In the genomic region with DNA sequence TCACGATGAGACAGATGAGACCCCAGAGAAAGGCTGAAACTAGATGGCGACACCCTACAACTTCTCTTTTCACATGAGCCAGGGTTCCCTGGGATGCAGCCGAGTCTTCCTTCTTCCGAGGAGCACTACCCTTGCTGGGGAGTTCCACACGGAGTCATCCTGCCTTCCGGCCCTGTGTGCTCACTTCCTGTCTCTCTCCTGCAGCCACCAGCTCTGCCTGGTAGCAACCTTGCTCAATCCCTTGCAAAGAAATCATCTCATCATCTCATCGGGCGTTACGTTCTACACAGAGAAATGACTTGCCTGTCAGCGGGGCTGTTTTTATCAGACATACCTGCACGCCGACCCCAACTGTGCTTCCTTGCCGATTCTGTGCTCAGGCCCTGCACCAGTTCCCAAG, we compare ENCODE assay signal across 33 mouse cellular contexts. TPM values are rescaled to one million over a fixed set of nuclear protein-coding genes. Genes with fewer than 3 reads are reported as not detected.
A peak's percentile ranks its signal among the peaks of the same experiment; 100 is the strongest.
DNase-seq lines count a peak whose midpoint lies in the region; ATAC-seq and TF ChIP-seq lines count a peak whose summit lies in the region.
"Had no signal": no experiment of that assay in that cellular context is flagged by ENCODE, and none has a peak within 500 bp of the region (broad histone marks: within the 10 kb centered on the region; RNA-seq: fewer than 3 reads in every experiment).

No protein-coding gene starts in this region.

- 63% methylated on average over 13 of the region's 13 CpGs for WGBS in heart, postnatal 0 days
- 73% methylated on average over 13 of the region's 13 CpGs for WGBS in heart, embryonic 10.5 days
- 36% methylated on average over 13 of the region's 13 CpGs for WGBS in bone marrow, adult 2 months
- WGBS in forebrain, embryonic 12.5 days, result 85% methylated on average over 13 of the region's 13 CpGs

- no peak overlapping the region for H3K4me3 ChIP-seq in heart, postnatal 0 days (ENCODE audit: low read depth, low read length)
- no peak overlapping the region for H3K4me3 ChIP-seq in heart, embryonic 10.5 days
- peak overlapping the region; percentile 13 for H3K4me3 ChIP-seq in ES-Bruce4 (ENCODE audit: low read depth, low read length)
- H3K4me3 ChIP-seq in bone marrow, adult 2 months (replicated peaks; ENCODE audit: control insufficient read depth, low read depth, low read length), result no peak overlapping the region
- H3K4me3 ChIP-seq in forebrain, embryonic 12.5 days (replicated peaks), result no peak overlapping the region
- H3K4me3 ChIP-seq: erythroblast, embryonic 14.5 days; heart, adult 2 months; heart, embryonic 13.5 days; kidney, embryonic 15.5 days; liver, embryonic 15.5 days; lung, embryonic 15.5 days; megakaryocyte, embryonic 14.5 days; midbrain, embryonic 13.5 days; stomach, embryonic 15.5 days had no signal

- no peaks in the 10 kb centered on the region for H3K27me3 ChIP-seq in heart, postnatal 0 days (ENCODE audit: control insufficient read depth, insufficient read depth, low read length)
- peaks cover 50% of the 10 kb centered on the region for H3K27me3 ChIP-seq in heart, embryonic 10.5 days (ENCODE audit: insufficient read depth, poor library complexity, severe bottlenecking)
- no peaks in the 10 kb centered on the region for H3K27me3 ChIP-seq in ES-Bruce4 (ENCODE audit: control insufficient read depth, insufficient read depth, low read length, poor library complexity, severe bottlenecking)
- peaks cover 35% of the 10 kb centered on the region for H3K27me3 ChIP-seq in forebrain, embryonic 12.5 days
- H3K27me3 ChIP-seq: Patski; stomach, embryonic 15.5 days had no signal

- H3K36me3 ChIP-seq in heart, postnatal 0 days (replicated peaks; ENCODE audit: control insufficient read depth, insufficient read depth, low read length), result no peaks in the 10 kb centered on the region
- no peaks in the 10 kb centered on the region for H3K36me3 ChIP-seq in heart, embryonic 10.5 days
- H3K36me3 ChIP-seq in ES-Bruce4 (ENCODE audit: control insufficient read depth, insufficient read depth, low read length, poor library complexity, severe bottlenecking), result no peaks in the 10 kb centered on the region
- H3K36me3 ChIP-seq in forebrain, embryonic 12.5 days (replicated peaks), result no peaks in the 10 kb centered on the region
- H3K36me3 ChIP-seq: G1E; heart, embryonic 13.5 days; kidney, embryonic 15.5 days; liver, embryonic 15.5 days; lung, embryonic 15.5 days; stomach, embryonic 15.5 days had no signal

- no peak overlapping the region for H3K4me2 ChIP-seq in heart, postnatal 0 days (ENCODE audit: low read depth, low read length)
- H3K4me2 ChIP-seq in forebrain, embryonic 12.5 days, result no peak overlapping the region
- H3K4me2 ChIP-seq: heart, embryonic 13.5 days; kidney, embryonic 15.5 days; liver, embryonic 15.5 days; lung, embryonic 15.5 days; midbrain, embryonic 13.5 days; stomach, embryonic 15.5 days had no signal

- no peak overlapping the region for H3K27ac ChIP-seq in heart, postnatal 0 days (ENCODE audit: low read depth)
- H3K27ac ChIP-seq in heart, embryonic 10.5 days, result no peak overlapping the region
- H3K27ac ChIP-seq in ES-Bruce4 (ENCODE audit: insufficient read depth, low read length), result no peak overlapping the region
- peak overlapping the region; percentile 12; the same call in 1 of the 2 replicates for H3K27ac ChIP-seq in bone marrow, adult 2 months (ENCODE audit: control insufficient read depth, insufficient read depth, low read depth, low read length, poor library complexity)
- no peak overlapping the region for H3K27ac ChIP-seq in forebrain, embryonic 12.5 days
- H3K27ac ChIP-seq: heart, adult 2 months; heart, embryonic 13.5 days; kidney, embryonic 15.5 days; liver, embryonic 15.5 days; lung, embryonic 15.5 days; midbrain, embryonic 13.5 days; stomach, embryonic 15.5 days had no signal

- no peak for TF ChIP-seq EP300 in heart, postnatal 0 days (IDR thresholded peaks at IDR 0.05; ENCODE audit: low read depth)
- no peak for TF ChIP-seq EP300 in ES-Bruce4 (IDR thresholded peaks at IDR 0.05; ENCODE audit: insufficient read depth, low read depth, low read length)

- H3K9me3 ChIP-seq in heart, postnatal 0 days (replicated peaks; ENCODE audit: control insufficient read depth, low read length), result no peaks in the 10 kb centered on the region
- no peaks in the 10 kb centered on the region for H3K9me3 ChIP-seq in heart, embryonic 10.5 days
- H3K9me3 ChIP-seq in ES-Bruce4 (replicated peaks; ENCODE audit: control insufficient read depth, insufficient read depth, low read length, poor library complexity, severe bottlenecking), result no peaks in the 10 kb centered on the region
- H3K9me3 ChIP-seq in forebrain, embryonic 12.5 days, result no peaks in the 10 kb centered on the region
- H3K9me3 ChIP-seq: G1E; heart, embryonic 13.5 days; kidney, embryonic 15.5 days; liver, embryonic 15.5 days; lung, embryonic 15.5 days; megakaryocyte, embryonic 14.5 days; midbrain, embryonic 13.5 days; stomach, embryonic 15.5 days had no signal

- TF ChIP-seq POLR2A in ES-Bruce4 (IDR thresholded peaks at IDR 0.05; ENCODE audit: insufficient read depth, low read length), result no peak
- no peak for TF ChIP-seq POLR2A in bone marrow, adult 2 months (IDR thresholded peaks at IDR 0.05; ENCODE audit: borderline replicate concordance, control insufficient read depth, low read depth, low read length)

- no peak overlapping the region for H3K9ac ChIP-seq in heart, postnatal 0 days (replicated peaks; ENCODE audit: low read depth, low read length)
- no peak overlapping the region for H3K9ac ChIP-seq in ES-Bruce4 (ENCODE audit: low read depth, poor library complexity, severe bottlenecking)
- H3K9ac ChIP-seq in forebrain, embryonic 12.5 days, result no peak overlapping the region
- H3K9ac ChIP-seq: forebrain, postnatal 0 days; heart, embryonic 13.5 days; kidney, embryonic 15.5 days; liver, embryonic 15.5 days; lung, embryonic 15.5 days; midbrain, embryonic 13.5 days; stomach, embryonic 15.5 days had no signal

- H3K4me1 ChIP-seq in heart, postnatal 0 days (ENCODE audit: control insufficient read depth, insufficient read depth), result peaks cover 28% of the 10 kb centered on the region
- peaks cover 28% of the 10 kb centered on the region for H3K4me1 ChIP-seq in heart, embryonic 10.5 days
- H3K4me1 ChIP-seq in ES-Bruce4 (ENCODE audit: control insufficient read depth, insufficient read depth, low read length), result no peaks in the 10 kb centered on the region
- peaks cover 6% of the 10 kb centered on the region; the same call in 1 of the 2 replicates for H3K4me1 ChIP-seq in bone marrow, adult 2 months (ENCODE audit: control insufficient read depth, insufficient read depth, low read length)
- H3K4me1 ChIP-seq in forebrain, embryonic 12.5 days, result 0 out of 2 replicates have a peak, but pooled peaks cover 4% of the 10 kb centered on the region

- no peak for TF ChIP-seq CTCF in heart, postnatal 0 days (IDR thresholded peaks at IDR 0.05; ENCODE audit: low read depth)
- TF ChIP-seq CTCF in ES-Bruce4 (IDR thresholded peaks at IDR 0.05; ENCODE audit: low read depth, low read length), result no peak
- no peak for TF ChIP-seq CTCF in bone marrow, adult 2 months (IDR thresholded peaks at IDR 0.05; ENCODE audit: control insufficient read depth, insufficient read depth, low read length)

- ATAC-seq in heart, postnatal 0 days (ENCODE audit: insufficient read depth, low read depth), result no peak
- no peak for ATAC-seq in forebrain, embryonic 12.5 days (ENCODE audit: low FRiP score)
- ATAC-seq: CD4-positive, CD25-positive, alpha-beta regulatory T cell, adult 4 months; forebrain, postnatal 0 days; hindbrain, embryonic 16.5 days; midbrain, embryonic 13.5 days; Patski had no signal

- DNase-seq in heart, postnatal 0 days (ENCODE audit: low spot score), result peak; percentile 4
- DNase-seq in heart, embryonic 10.5 days (ENCODE audit: low spot score), result no peak
- DNase-seq in thymus, postnatal 0 days (ENCODE audit: low spot score), result no peak
- no peak for DNase-seq in ovary, adult 18-20 months (ENCODE audit: low spot score)
- DNase-seq: adrenal gland, postnatal 25 days; cerebellum, adult 18-20 months; cerebellum, postnatal 14 days; forebrain, postnatal 0 days; gastrocnemius, postnatal 25 days; heart, adult 2 months; heart, postnatal 14 days; kidney, adult 18-20 months; kidney, postnatal 25 days; liver; retina, postnatal 1 day; right cerebral cortex, postnatal 14 days; thymus, postnatal 25 days had no signal

RNA-seq across cellular contexts. Expression of gene Gnpat, which starts 32.8 kb away (rescaled TPM):
- 77.2 and 117 TPM in 2 replicates for total RNA-seq in heart, postnatal 0 days (2014; rRNA removed; ENCODE audit: low replicate concordance)
- polyA plus RNA-seq in heart, postnatal 0 days (2015; fragmentation: Nextera tagmentation; extraction: Ambion mirVana), result 114 and 115 TPM in 2 replicates
- 132 and 134 TPM in 2 replicates for polyA plus RNA-seq in heart, embryonic 10.5 days (2016; fragmentation: Nextera tagmentation; extraction: Ambion mirVana)
- polyA plus RNA-seq in ES-Bruce4 (2011; ENCODE audit: insufficient read depth, insufficient read length, low read depth, missing spikeins), result 96.0 and 113 TPM in 2 replicates
- 32.3 and 41.2 TPM in 2 replicates for polyA plus RNA-seq in bone marrow, adult 2 months (2011; ENCODE audit: insufficient read depth, insufficient read length, low replicate concordance, missing spikeins)
- 130 and 131 TPM in 2 replicates for polyA plus RNA-seq in forebrain, embryonic 12.5 days (2016; fragmentation: Nextera tagmentation; extraction: Ambion mirVana)
- 78.2 and 78.9 TPM in 2 replicates for polyA plus RNA-seq in thymus, postnatal 0 days (2015; fragmentation: Nextera tagmentation; extraction: Ambion mirVana)

RNA-seq across cellular contexts. Expression of gene 2810004N23Rik, which starts 32.9 kb away (rescaled TPM):
- total RNA-seq in heart, postnatal 0 days (2014; rRNA removed; ENCODE audit: low replicate concordance), result 45.9 and 49.9 TPM in 2 replicates
- 49.6 and 50.2 TPM in 2 replicates for polyA plus RNA-seq in heart, postnatal 0 days (2015; fragmentation: Nextera tagmentation; extraction: Ambion mirVana)
- polyA plus RNA-seq in heart, embryonic 10.5 days (2016; fragmentation: Nextera tagmentation; extraction: Ambion mirVana), result 66.0 and 67.5 TPM in 2 replicates
- 93.0 and 93.6 TPM in 2 replicates for polyA plus RNA-seq in ES-Bruce4 (2011; ENCODE audit: insufficient read depth, insufficient read length, low read depth, missing spikeins)
- 12.8 and 22.0 TPM in 2 replicates for polyA plus RNA-seq in bone marrow, adult 2 months (2011; ENCODE audit: insufficient read depth, insufficient read length, low replicate concordance, missing spikeins)
- 53.8 and 55.3 TPM in 2 replicates for polyA plus RNA-seq in forebrain, embryonic 12.5 days (2016; fragmentation: Nextera tagmentation; extraction: Ambion mirVana)
- 39.1 and 42.3 TPM in 2 replicates for polyA plus RNA-seq in thymus, postnatal 0 days (2015; fragmentation: Nextera tagmentation; extraction: Ambion mirVana)

RNA-seq across cellular contexts. Expression of gene Trim67, which starts 37.2 kb away (rescaled TPM):
- 0.04 and 0.08 TPM in 2 replicates for total RNA-seq in heart, postnatal 0 days (2014; rRNA removed; ENCODE audit: low replicate concordance)
- polyA plus RNA-seq in heart, postnatal 0 days (2015; fragmentation: Nextera tagmentation; extraction: Ambion mirVana), result 0.07 and 0.08 TPM in 2 replicates
- 0.05 and 0.10 TPM in 2 replicates for polyA plus RNA-seq in heart, embryonic 10.5 days (2016; fragmentation: Nextera tagmentation; extraction: Ambion mirVana)
- polyA plus RNA-seq in ES-Bruce4 (2011; ENCODE audit: insufficient read depth, insufficient read length, low read depth, missing spikeins), result 9.1 and 9.4 TPM in 2 replicates
- not detected in 2 replicates for polyA plus RNA-seq in bone marrow, adult 2 months (2011; ENCODE audit: insufficient read depth, insufficient read length, low replicate concordance, missing spikeins)
- 6.1 and 6.4 TPM in 2 replicates for polyA plus RNA-seq in forebrain, embryonic 12.5 days (2016; fragmentation: Nextera tagmentation; extraction: Ambion mirVana)
- polyA plus RNA-seq in thymus, postnatal 0 days (2015; fragmentation: Nextera tagmentation; extraction: Ambion mirVana), result not detected in 2 replicates
- total RNA-seq: monocyte, adult 5-6 weeks had no signal
- polyA plus RNA-seq: CD4-positive, CD25-positive, alpha-beta regulatory T cell, adult 4 months; erythroblast, embryonic 14.5 days; G1E had no signal
